ENCODE assay signal across 18 mouse cellular contexts in genomic region chr9:110751412-110751811, GRCm38 (mm10). TPM values are rescaled to one million over a fixed set of nuclear protein-coding genes. Genes with fewer than 3 reads are reported as not detected.
DNase-seq lines count a peak whose midpoint lies in the region; ATAC-seq and TF ChIP-seq lines count a peak whose summit lies in the region.
"Had no signal": no experiment of that assay in that cellular context is flagged by ENCODE, and none has a peak within 500 bp of the region (broad histone marks: within the 10 kb centered on the region; RNA-seq: fewer than 3 reads in every experiment).

No protein-coding gene starts in this region.

- no peak for DNase-seq in heart, adult 9 months (ENCODE audit: low spot score in 2 of 2)
- DNase-seq in liver, adult 2 months (ENCODE audit: extremely low read depth, low read depth, low spot score): no peak
- no peak for DNase-seq in liver
- no peak for DNase-seq in liver, embryonic 14.5 days (ENCODE audit: low read depth in 3 of 3, low spot score in 3 of 3)
- no peak for DNase-seq in spleen, adult 12 weeks (ENCODE audit: low spot score)
- DNase-seq: cerebellum, adult 11 months; right cerebral cortex, postnatal 25 days; thymus, postnatal 25 days had no signal

- no peaks in the 10 kb centered on the region for H3K36me3 ChIP-seq in heart, embryonic 15.5 days
- H3K36me3 ChIP-seq in liver, adult 2 months (ENCODE audit: control insufficient read depth, insufficient read depth, low read length): no peaks in the 10 kb centered on the region
- H3K36me3 ChIP-seq in embryonic facial prominence, embryonic 15.5 days: no peaks in the 10 kb centered on the region
- no peaks in the 10 kb centered on the region for H3K36me3 ChIP-seq in liver, embryonic 14.5 days (replicated peaks; ENCODE audit: control insufficient read depth, insufficient read depth, low read depth)

- no peak for TF ChIP-seq CTCF in liver, adult 2 months (IDR thresholded peaks at IDR 0.05; ENCODE audit: low read depth, low read length)
- TF ChIP-seq CTCF in liver, embryonic 14.5 days (IDR thresholded peaks at IDR 0.05; ENCODE audit: low read depth): no peak

- H3K4me2 ChIP-seq in heart, embryonic 15.5 days: peak overlapping the region; percentile 46
- peak overlapping the region; percentile 10; the same call in 1 of the 2 replicates for H3K4me2 ChIP-seq in embryonic facial prominence, embryonic 15.5 days (replicated peaks)
- H3K4me2 ChIP-seq in liver, embryonic 14.5 days (ENCODE audit: low read depth): no peak overlapping the region

- no peak overlapping the region for H3K4me3 ChIP-seq in heart, embryonic 15.5 days
- no peak overlapping the region for H3K4me3 ChIP-seq in liver, adult 2 months (ENCODE audit: insufficient read depth, low read depth, low read length)
- no peak overlapping the region for H3K4me3 ChIP-seq in embryonic facial prominence, embryonic 15.5 days (replicated peaks)
- no peak overlapping the region for H3K4me3 ChIP-seq in liver, embryonic 14.5 days (ENCODE audit: insufficient read depth in 1 of 2, low read depth in 2 of 2, low read length in 2 of 2)
- H3K4me3 ChIP-seq: erythroblast, embryonic 14.5 days had no signal

- H3K4me1 ChIP-seq in heart, embryonic 15.5 days (replicated peaks): peaks cover 37% of the 10 kb centered on the region
- no peaks in the 10 kb centered on the region for H3K4me1 ChIP-seq in liver, adult 2 months (ENCODE audit: control insufficient read depth, insufficient read depth, low read length)
- H3K4me1 ChIP-seq in embryonic facial prominence, embryonic 15.5 days: peaks cover 39% of the 10 kb centered on the region
- H3K4me1 ChIP-seq in liver, embryonic 14.5 days (replicated peaks; ENCODE audit: control insufficient read depth in 2 of 2, insufficient read depth in 2 of 2, low read length in 1 of 2): peaks cover 0 to 30% of the 10 kb centered on the region in 2 experiments; a peak in 2 of 4 replicates

- H3K27me3 ChIP-seq in heart, embryonic 15.5 days: no peaks in the 10 kb centered on the region
- H3K27me3 ChIP-seq in liver, adult 2 months (ENCODE audit: control insufficient read depth, insufficient read depth, low read length): no peaks in the 10 kb centered on the region
- H3K27me3 ChIP-seq in embryonic facial prominence, embryonic 15.5 days: peaks cover 3% of the 10 kb centered on the region; the same call in 1 of the 2 replicates
- no peaks in the 10 kb centered on the region; the same call in none of the 2 replicates for H3K27me3 ChIP-seq in liver, embryonic 14.5 days (ENCODE audit: control insufficient read depth, insufficient read depth, low read length)

- TF ChIP-seq POLR2A in liver, adult 2 months (IDR thresholded peaks at IDR 0.05; ENCODE audit: extremely low read depth, insufficient read depth, low read length): no peak

- H3K9ac ChIP-seq in heart, embryonic 15.5 days: no peak overlapping the region
- H3K9ac ChIP-seq in liver, adult 2 months (ENCODE audit: low read depth, low read length): no peak overlapping the region
- no peak overlapping the region for H3K9ac ChIP-seq in embryonic facial prominence, embryonic 15.5 days
- H3K9ac ChIP-seq in liver, embryonic 14.5 days (replicated peaks): no peak overlapping the region

- no peak for TF ChIP-seq EP300 in liver, embryonic 14.5 days (IDR thresholded peaks at IDR 0.05; ENCODE audit: low read depth)

- 55% methylated on average over 5 of the region's 5 CpGs for WGBS in heart, embryonic 15.5 days
- 77% methylated on average over 5 of the region's 5 CpGs for WGBS in liver, adult 2 months
- WGBS in embryonic facial prominence, embryonic 15.5 days: 85% methylated on average over 5 of the region's 5 CpGs
- WGBS in liver, embryonic 14.5 days (ENCODE audit: insufficient replicate concordance): 22% methylated on average over 5 of the region's 5 CpGs

- no peaks in the 10 kb centered on the region for H3K79me2 ChIP-seq in liver, adult 2 months (ENCODE audit: control insufficient read depth, insufficient read depth, low read length)

- H3K27ac ChIP-seq in heart, embryonic 15.5 days: peak overlapping the region; percentile 84
- H3K27ac ChIP-seq in liver, adult 2 months (replicated peaks; ENCODE audit: insufficient read depth, low read depth, low read length): peak overlapping the region; percentile 59
- H3K27ac ChIP-seq in embryonic facial prominence, embryonic 15.5 days (replicated peaks): peak overlapping the region; percentile 56
- H3K27ac ChIP-seq in liver, embryonic 14.5 days: no peak overlapping the region

- no peak for ATAC-seq in heart, embryonic 15.5 days (replicated peaks; ENCODE audit: insufficient number of reproducible peaks, insufficient read depth, low FRiP score, low read depth)
- no peak for ATAC-seq in embryonic facial prominence, embryonic 15.5 days (ENCODE audit: insufficient number of reproducible peaks, low FRiP score, low TSS enrichment, low read depth)
- ATAC-seq in liver, embryonic 14.5 days (ENCODE audit: insufficient read depth): peak; percentile 51; the same call in 1 of the 2 replicates

- H3K9me3 ChIP-seq in heart, embryonic 15.5 days (replicated peaks): no peaks in the 10 kb centered on the region
- no peaks in the 10 kb centered on the region for H3K9me3 ChIP-seq in embryonic facial prominence, embryonic 15.5 days (replicated peaks)
- no peaks in the 10 kb centered on the region for H3K9me3 ChIP-seq in liver, embryonic 14.5 days (ENCODE audit: control insufficient read depth, low read length)

RNA-seq across cellular contexts. Expression of gene Pth1r, which starts 4.5 kb away (rescaled TPM):
- 23.2 and 26.1 TPM in 2 replicates for polyA plus RNA-seq in heart, embryonic 15.5 days (2015; fragmentation: Nextera tagmentation; extraction: Ambion mirVana)
- total RNA-seq in liver, adult 2 months (2014; rRNA removed): 7.4 and 11.0 TPM in 2 replicates
- 24.4 and 28.1 TPM in 2 replicates for polyA plus RNA-seq in liver, adult 2 months (2012; rRNA removed)
- 133 and 145 TPM in 2 replicates for polyA plus RNA-seq in embryonic facial prominence, embryonic 15.5 days (2015; fragmentation: Nextera tagmentation; extraction: Ambion mirVana)
- polyA plus RNA-seq in liver, embryonic 14.5 days (2012; rRNA removed): 3.4 and 3.8 TPM in 2 replicates
- polyA plus RNA-seq in liver, embryonic 14.5 days (2014; fragmentation: Nextera tagmentation; extraction: Ambion mirVana): 2.0 and 2.4 TPM in 2 replicates
- total RNA-seq: megakaryocyte-erythroid progenitor cell, adult 5-6 weeks had no signal
- polyA plus RNA-seq: erythroblast, embryonic 14.5 days had no signal

RNA-seq across cellular contexts. Expression of gene Myl3, which starts 9.8 kb away (rescaled TPM):
- 3,797 and 4,490 TPM in 2 replicates for polyA plus RNA-seq in heart, embryonic 15.5 days (2015; fragmentation: Nextera tagmentation; extraction: Ambion mirVana)
- 0.55 and 0.94 TPM in 2 replicates for total RNA-seq in liver, adult 2 months (2014; rRNA removed)
- 0.25 TPM in 1 of 2 replicates, not detected in the other for polyA plus RNA-seq in liver, adult 2 months (2012; rRNA removed)
- polyA plus RNA-seq in embryonic facial prominence, embryonic 15.5 days (2015; fragmentation: Nextera tagmentation; extraction: Ambion mirVana): 7.5 and 8.5 TPM in 2 replicates
- 0.10 TPM in 1 of 2 replicates, not detected in the other for polyA plus RNA-seq in liver, embryonic 14.5 days (2012; rRNA removed)
- 0.18 TPM in 1 of 2 replicates, not detected in the other for polyA plus RNA-seq in liver, embryonic 14.5 days (2014; fragmentation: Nextera tagmentation; extraction: Ambion mirVana)
- total RNA-seq: common myeloid progenitor, adult 5-6 weeks; granulocyte monocyte progenitor cell, adult 5-6 weeks; layer of hippocampus, postnatal 14 days; megakaryocyte-erythroid progenitor cell, adult 5-6 weeks had no signal
- polyA plus RNA-seq: erythroblast, embryonic 14.5 days had no signal

RNA-seq across cellular contexts. Expression of gene Prss42, which starts 46.6 kb away (rescaled TPM):
- polyA plus RNA-seq in heart, embryonic 15.5 days (2015; fragmentation: Nextera tagmentation; extraction: Ambion mirVana): 0.15 TPM in 1 of 2 replicates, not detected in the other
- total RNA-seq in liver, adult 2 months (2014; rRNA removed): not detected in 2 replicates
- not detected in 2 replicates for polyA plus RNA-seq in liver, adult 2 months (2012; rRNA removed)
- polyA plus RNA-seq in embryonic facial prominence, embryonic 15.5 days (2015; fragmentation: Nextera tagmentation; extraction: Ambion mirVana): not detected in 2 replicates
- polyA plus RNA-seq in liver, embryonic 14.5 days (2012; rRNA removed): 0.02 TPM in 1 of 2 replicates, not detected in the other
- not detected in 2 replicates for polyA plus RNA-seq in liver, embryonic 14.5 days (2014; fragmentation: Nextera tagmentation; extraction: Ambion mirVana)
- total RNA-seq: adrenal gland, postnatal 4 days; common myeloid progenitor, adult 5-6 weeks; granulocyte monocyte progenitor cell, adult 5-6 weeks; layer of hippocampus, postnatal 14 days; megakaryocyte-erythroid progenitor cell, adult 5-6 weeks had no signal
- polyA plus RNA-seq: erythroblast, embryonic 14.5 days; frontal cortex, adult 2 months; limb, embryonic 11.5 days had no signal

Comparison
In these comparisons a context has a peak if more than half of its experiments do, and no peak if none do; other contexts are left out.
1. RNA of gene Myl3, which starts 9.8 kb away (polyA plus RNA-seq): 3,797 to 4,490 TPM in heart, embryonic 15.5 days; 7.5 to 8.5 TPM in embryonic facial prominence, embryonic 15.5 days, 0.10 to 0.18 TPM in liver, embryonic 14.5 days and 0.25 TPM in liver, adult 2 months; every median in the first group is over 100 times any median in the second.